In the genomic region with DNA sequence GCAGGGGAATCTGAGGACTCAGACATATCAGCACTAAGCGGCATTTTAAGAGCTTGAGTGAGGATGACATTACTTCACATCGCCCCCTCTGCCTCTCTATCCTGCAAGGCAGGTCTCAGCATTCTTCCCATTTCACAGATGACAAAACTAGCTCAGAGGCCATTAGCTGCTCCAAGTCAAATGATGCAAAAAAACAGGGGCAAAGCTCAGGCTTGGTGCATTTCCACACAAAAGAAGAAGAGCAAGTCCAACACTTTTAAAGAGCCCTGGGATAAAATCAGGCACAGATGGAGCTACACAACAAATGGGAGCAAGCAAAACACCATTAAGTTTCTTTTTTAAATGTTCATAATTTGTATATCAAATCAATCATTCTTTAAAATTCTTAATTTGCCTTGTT, we compare ENCODE assay signal across 12 mouse cellular contexts. TPM values are rescaled to one million over a fixed set of nuclear protein-coding genes. Genes with fewer than 3 reads are reported as not detected.
DNase-seq lines count a peak whose midpoint lies in the region; ATAC-seq and TF ChIP-seq lines count a peak whose summit lies in the region.
"Had no signal": no experiment of that assay in that cellular context is flagged by ENCODE, and none has a peak within 500 bp of the region (broad histone marks: within the 10 kb centered on the region; RNA-seq: fewer than 3 reads in every experiment).

No protein-coding gene starts in this region.

- no peak for TF ChIP-seq CTCF in kidney, adult 2 months (conservative IDR thresholded peaks at IDR 0.05; ENCODE audit: insufficient read depth, insufficient read length, low read depth, low read length)

- no peaks in the 10 kb centered on the region for H3K9me3 ChIP-seq in forebrain, embryonic 14.5 days (replicated peaks; ENCODE audit: control insufficient read depth, low read length)
- H3K9me3 ChIP-seq in forebrain, embryonic 16.5 days (ENCODE audit: control insufficient read depth, low read length): no peaks in the 10 kb centered on the region
- H3K9me3 ChIP-seq in kidney, embryonic 14.5 days (ENCODE audit: control insufficient read depth, low read length): no peaks in the 10 kb centered on the region
- H3K9me3 ChIP-seq in neural tube, embryonic 12.5 days: no peaks in the 10 kb centered on the region
- no peaks in the 10 kb centered on the region for H3K9me3 ChIP-seq in neural tube, embryonic 15.5 days (replicated peaks)

- no peaks in the 10 kb centered on the region for H3K27me3 ChIP-seq in forebrain, embryonic 14.5 days (replicated peaks; ENCODE audit: control insufficient read depth, insufficient read depth, low read length)
- H3K27me3 ChIP-seq in forebrain, embryonic 16.5 days (replicated peaks; ENCODE audit: control insufficient read depth, insufficient read depth, low read length): no peaks in the 10 kb centered on the region
- H3K27me3 ChIP-seq in kidney, adult 2 months (replicated peaks; ENCODE audit: control insufficient read depth, insufficient read depth, low read length): no peaks in the 10 kb centered on the region
- H3K27me3 ChIP-seq in kidney, embryonic 14.5 days (ENCODE audit: control insufficient read depth, insufficient read depth, low read length): no peaks in the 10 kb centered on the region
- H3K27me3 ChIP-seq in neural tube, embryonic 12.5 days (replicated peaks): no peaks in the 10 kb centered on the region
- no peaks in the 10 kb centered on the region for H3K27me3 ChIP-seq in neural tube, embryonic 15.5 days (replicated peaks)

- TF ChIP-seq POLR2A in kidney, adult 2 months (IDR thresholded peaks at IDR 0.05; ENCODE audit: low read depth, low read length): no peak

- 0 out of 2 replicates have a peak overlapping the region, but pooled peaks have one; percentile 25 for H3K9ac ChIP-seq in forebrain, embryonic 14.5 days (ENCODE audit: low read length)
- no peak overlapping the region for H3K9ac ChIP-seq in forebrain, embryonic 16.5 days (replicated peaks; ENCODE audit: low read depth, low read length)
- no peak overlapping the region for H3K9ac ChIP-seq in kidney, embryonic 14.5 days (ENCODE audit: low read depth, low read length)
- H3K9ac ChIP-seq in neural tube, embryonic 12.5 days: no peak overlapping the region
- 0 out of 2 replicates have a peak overlapping the region, but pooled peaks have one; percentile 3 for H3K9ac ChIP-seq in neural tube, embryonic 15.5 days (replicated peaks)

- H3K36me3 ChIP-seq in forebrain, embryonic 14.5 days (ENCODE audit: control insufficient read depth, insufficient read depth, low read length): no peaks in the 10 kb centered on the region
- H3K36me3 ChIP-seq in forebrain, embryonic 16.5 days (ENCODE audit: control insufficient read depth, insufficient read depth): no peaks in the 10 kb centered on the region
- no peaks in the 10 kb centered on the region; the same call in 1 of the 2 replicates for H3K36me3 ChIP-seq in kidney, adult 2 months (ENCODE audit: control insufficient read depth, insufficient read depth, low read length)
- H3K36me3 ChIP-seq in kidney, embryonic 14.5 days (ENCODE audit: control insufficient read depth, insufficient read depth, low read length): no peaks in the 10 kb centered on the region
- no peaks in the 10 kb centered on the region for H3K36me3 ChIP-seq in neural tube, embryonic 12.5 days
- no peaks in the 10 kb centered on the region for H3K36me3 ChIP-seq in neural tube, embryonic 15.5 days

- no peak for DNase-seq in forebrain, embryonic 14.5 days (ENCODE audit: low spot score)
- peak; percentile 31 for DNase-seq in kidney, adult 2 months
- no peak for DNase-seq in neural tube, embryonic 10.5 days (ENCODE audit: extremely low spot score, low spot score)
- no peak for DNase-seq in testis, postnatal 14 days (ENCODE audit: low spot score)
- DNase-seq: cerebellum, adult 11-12 months; gastrocnemius, postnatal 36 days; lung, postnatal 14 days; spleen, adult 18-20 months had no signal

- H3K27ac ChIP-seq in forebrain, embryonic 14.5 days (ENCODE audit: low read depth, low read length): no peak overlapping the region
- no peak overlapping the region for H3K27ac ChIP-seq in forebrain, embryonic 16.5 days (ENCODE audit: low read length)
- no peak overlapping the region for H3K27ac ChIP-seq in kidney, adult 2 months (ENCODE audit: insufficient read depth, low read depth, low read length)
- no peak overlapping the region for H3K27ac ChIP-seq in kidney, embryonic 14.5 days (ENCODE audit: low read depth, low read length)
- H3K27ac ChIP-seq in neural tube, embryonic 12.5 days: no peak overlapping the region
- no peak overlapping the region for H3K27ac ChIP-seq in neural tube, embryonic 15.5 days (replicated peaks)

- H3K4me1 ChIP-seq in forebrain, embryonic 14.5 days (ENCODE audit: control insufficient read depth, insufficient read depth, low read length): peaks cover 8% of the 10 kb centered on the region
- H3K4me1 ChIP-seq in forebrain, embryonic 16.5 days (replicated peaks; ENCODE audit: control insufficient read depth, insufficient read depth, low read length): peaks cover 20% of the 10 kb centered on the region
- peaks cover 22% of the 10 kb centered on the region for H3K4me1 ChIP-seq in kidney, adult 2 months (ENCODE audit: control insufficient read depth, insufficient read depth, low read length)
- H3K4me1 ChIP-seq in kidney, embryonic 14.5 days (ENCODE audit: control insufficient read depth, insufficient read depth, low read length): peaks cover 13% of the 10 kb centered on the region
- peaks cover 13% of the 10 kb centered on the region for H3K4me1 ChIP-seq in neural tube, embryonic 12.5 days
- peaks cover 36% of the 10 kb centered on the region for H3K4me1 ChIP-seq in neural tube, embryonic 15.5 days

- no peak overlapping the region for H3K4me3 ChIP-seq in forebrain, embryonic 14.5 days (ENCODE audit: low read depth, low read length)
- no peak overlapping the region for H3K4me3 ChIP-seq in forebrain, embryonic 16.5 days (replicated peaks; ENCODE audit: low read length)
- no peak overlapping the region for H3K4me3 ChIP-seq in kidney, adult 2 months (ENCODE audit: insufficient read depth, low read depth, low read length)
- no peak overlapping the region for H3K4me3 ChIP-seq in kidney, embryonic 14.5 days (ENCODE audit: low read length)
- no peak overlapping the region for H3K4me3 ChIP-seq in neural tube, embryonic 12.5 days
- no peak overlapping the region for H3K4me3 ChIP-seq in neural tube, embryonic 15.5 days (replicated peaks)

- H3K4me2 ChIP-seq in forebrain, embryonic 14.5 days (ENCODE audit: low read length): no peak overlapping the region
- H3K4me2 ChIP-seq in forebrain, embryonic 16.5 days (ENCODE audit: low read length): no peak overlapping the region
- H3K4me2 ChIP-seq in kidney, embryonic 14.5 days (replicated peaks; ENCODE audit: low read depth, low read length): no peak overlapping the region
- peak overlapping the region; percentile 35; the same call in 1 of the 2 replicates for H3K4me2 ChIP-seq in neural tube, embryonic 12.5 days (replicated peaks)
- peak overlapping the region; percentile 22; the same call in 1 of the 2 replicates for H3K4me2 ChIP-seq in neural tube, embryonic 15.5 days

- ATAC-seq in forebrain, embryonic 14.5 days: no peak
- no peak for ATAC-seq in forebrain, embryonic 16.5 days
- ATAC-seq in kidney, embryonic 14.5 days (ENCODE audit: low FRiP score, low TSS enrichment): no peak
- ATAC-seq in neural tube, embryonic 12.5 days (ENCODE audit: low FRiP score, low read depth): no peak
- no peak for ATAC-seq in neural tube, embryonic 15.5 days (ENCODE audit: low FRiP score)

- WGBS in forebrain, embryonic 14.5 days: 93% methylated on average over 2 of the region's 2 CpGs
- 92% methylated on average over 2 of the region's 2 CpGs for WGBS in forebrain, embryonic 16.5 days
- 72% methylated on average over 2 of the region's 2 CpGs for WGBS in kidney, adult 2 months
- 75% methylated on average over 2 of the region's 2 CpGs for WGBS in kidney, embryonic 14.5 days
- WGBS in neural tube, embryonic 12.5 days: 92% methylated on average over 2 of the region's 2 CpGs
- WGBS in neural tube, embryonic 15.5 days: 94% methylated on average over 2 of the region's 2 CpGs

RNA-seq across cellular contexts. Expression of a gene that starts 2.2 kb away (rescaled TPM):
- polyA plus RNA-seq in forebrain, embryonic 14.5 days (2014; fragmentation: Nextera tagmentation; extraction: Ambion mirVana): 30.2 and 38.6 TPM in 2 replicates
- 35.9 and 39.9 TPM in 2 replicates for polyA plus RNA-seq in forebrain, embryonic 16.5 days (2015; fragmentation: Nextera tagmentation; extraction: Ambion mirVana)
- 22.1 and 23.1 TPM in 2 replicates for polyA plus RNA-seq in kidney, adult 2 months (2012; rRNA removed)
- polyA plus RNA-seq in kidney, embryonic 14.5 days (2014; fragmentation: Nextera tagmentation; extraction: Ambion mirVana): 17.7 and 30.7 TPM in 2 replicates
- polyA plus RNA-seq in neural tube, embryonic 12.5 days (2016; fragmentation: Nextera tagmentation; extraction: Ambion mirVana): 37.3 and 38.3 TPM in 2 replicates
- polyA plus RNA-seq in neural tube, embryonic 15.5 days (2015; fragmentation: Nextera tagmentation; extraction: Ambion mirVana): 26.6 and 29.1 TPM in 2 replicates

RNA-seq across cellular contexts. Expression of a gene that starts 54.8 kb away (rescaled TPM):
- 23.9 and 27.7 TPM in 2 replicates for polyA plus RNA-seq in forebrain, embryonic 14.5 days (2014; fragmentation: Nextera tagmentation; extraction: Ambion mirVana)
- polyA plus RNA-seq in forebrain, embryonic 16.5 days (2015; fragmentation: Nextera tagmentation; extraction: Ambion mirVana): 26.0 and 31.4 TPM in 2 replicates
- polyA plus RNA-seq in kidney, adult 2 months (2012; rRNA removed): 15.8 and 21.1 TPM in 2 replicates
- 26.1 and 26.7 TPM in 2 replicates for polyA plus RNA-seq in kidney, embryonic 14.5 days (2014; fragmentation: Nextera tagmentation; extraction: Ambion mirVana)
- polyA plus RNA-seq in neural tube, embryonic 12.5 days (2016; fragmentation: Nextera tagmentation; extraction: Ambion mirVana): 29.9 and 32.8 TPM in 2 replicates
- 26.3 and 30.0 TPM in 2 replicates for polyA plus RNA-seq in neural tube, embryonic 15.5 days (2015; fragmentation: Nextera tagmentation; extraction: Ambion mirVana)

Comparison
In these comparisons a context has a peak if more than half of its experiments do, and no peak if none do; other contexts are left out.
1. H3K9ac ChIP-seq: peak in forebrain, embryonic 14.5 days (single experiment) and neural tube, embryonic 15.5 days (single experiment); none in forebrain, embryonic 16.5 days (single experiment), kidney, embryonic 14.5 days (single experiment) and neural tube, embryonic 12.5 days (single experiment).
2. H3K4me2 ChIP-seq: peak in neural tube, embryonic 12.5 days (single experiment) and neural tube, embryonic 15.5 days (single experiment); none in forebrain, embryonic 14.5 days (single experiment), forebrain, embryonic 16.5 days (single experiment) and kidney, embryonic 14.5 days (single experiment).